Mouse (Mus musculus) embryonic fibroblast, embryonic 13.5 days (primary cell): ENCODE data around the gene Dennd6b. TPM values are rescaled to one million over a fixed set of nuclear protein-coding genes. Genes with fewer than 3 reads are reported as not detected.

Source experiments
- H3K27ac ChIP-seq: 2 replicates; pipeline ENCODE4 v1.5.1; 2012; ENCODE audit warnings: low read length, control low read depth, inconsistent platforms; ENCODE audit not compliant: insufficient read depth
- H3K4me1 ChIP-seq: 2 replicates; pipeline ENCODE4 v1.6.1; 2011; ENCODE audit warnings: low read length; ENCODE audit not compliant: control insufficient read depth, insufficient read depth
- H3K4me3 ChIP-seq: 2 replicates; pipeline ENCODE4 v1.5.1; 2011; ENCODE audit warnings: mild to moderate bottlenecking, control low read depth, low read length; ENCODE audit not compliant: insufficient read depth
- CTCF ChIP-seq: IDR thresholded peaks from 2 replicates; pipeline ENCODE4 v1.5.1; 2011; ENCODE audit warnings: mild to moderate bottlenecking, control low read depth, low read length, moderate library complexity, borderline replicate concordance; ENCODE audit not compliant: insufficient read depth
- POLR2A ChIP-seq: IDR thresholded peaks from 2 replicates; pipeline ENCODE4 v1.6.1; 2011; ENCODE audit warnings: low read depth, mild to moderate bottlenecking, control low read depth, low read length, moderate library complexity
- polyA plus RNA-seq: library from polyadenylated mRNA; stranded (reverse); fragments of >200 nt; gene quantifications from 2 replicates; pipeline ENCODE4 v1.2.4, GENCODE M21; 2011; ENCODE audit warnings: low read depth; ENCODE audit not compliant: missing spikeins, insufficient read length

The Dennd6b gene
- polyA plus RNA-seq, 1 experiment = 3.1 TPM

DNA sequence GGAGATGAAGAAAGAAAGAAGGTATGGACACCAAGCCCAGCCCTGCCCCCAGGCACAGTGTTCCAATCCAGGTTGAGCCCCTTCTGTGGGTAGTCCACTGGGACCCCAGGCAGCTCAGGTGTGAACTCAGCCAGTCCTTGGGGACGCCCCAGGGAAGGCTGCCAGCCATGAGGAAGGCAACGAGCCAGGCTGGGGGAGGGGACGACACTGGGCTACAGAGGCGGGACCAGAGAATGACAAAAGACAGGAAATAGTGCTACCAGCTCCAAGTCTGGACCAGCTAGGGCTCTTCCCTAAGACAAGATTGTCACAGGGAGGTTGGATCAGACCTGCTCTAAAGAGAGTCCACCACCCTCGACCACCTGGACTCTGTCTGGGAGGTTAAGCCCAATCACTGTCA lies 19.2 kb downstream of the Dennd6b start:
- TF ChIP-seq POLR2A (no peak), CTCF (no peak)
- Histone ChIP-seq H3K4me1 (peaks cover 10% of the 10 kb centered on the region), H3K4me3 (no peak overlapping the region), H3K27ac (peak overlapping the region; percentile 21; the same call in 1 of the 2 replicates)

DNA sequence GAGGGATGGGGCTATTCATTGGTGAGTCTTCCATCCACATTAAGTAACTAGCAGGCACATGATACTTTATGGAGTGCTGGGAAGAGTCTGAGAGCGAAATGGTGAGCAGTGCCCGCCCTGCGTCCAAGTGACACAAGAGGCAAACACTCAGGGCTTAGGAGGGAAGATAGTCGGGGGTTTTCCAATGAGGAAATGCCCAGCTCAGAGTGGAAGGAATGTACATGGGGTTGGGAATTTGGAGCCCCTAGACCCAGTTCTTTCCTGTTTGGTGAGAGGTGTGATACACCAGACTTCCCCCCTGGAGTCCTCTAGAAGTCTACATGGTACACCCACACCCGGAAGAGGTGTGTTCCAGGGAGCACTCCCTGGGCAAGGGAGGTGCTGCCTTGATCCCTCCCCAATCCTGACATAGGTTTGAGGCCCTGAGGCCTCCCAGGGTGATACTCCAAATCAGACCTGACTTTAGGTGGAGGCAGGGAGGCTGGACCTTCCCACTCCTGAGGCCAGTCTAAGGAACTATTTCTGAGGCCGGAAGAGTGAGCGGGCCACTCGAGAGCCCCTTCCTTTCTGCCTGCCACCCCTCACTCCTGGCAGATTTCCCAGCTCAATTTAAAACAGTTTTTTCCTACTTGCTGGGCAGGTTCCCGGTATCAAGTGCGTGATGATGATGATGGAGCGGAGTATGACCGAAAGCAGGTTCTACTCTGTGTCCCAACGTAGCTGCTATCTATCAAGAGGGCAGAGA lies 20.7 kb downstream of the Dennd6b start:
- Histone ChIP-seq H3K4me3 (no peak overlapping the region), H3K4me1 (peaks cover 10% of the 10 kb centered on the region), H3K27ac (no peak overlapping the region)
- no peak for TF ChIP-seq POLR2A
- no peak for TF ChIP-seq CTCF

DNA sequence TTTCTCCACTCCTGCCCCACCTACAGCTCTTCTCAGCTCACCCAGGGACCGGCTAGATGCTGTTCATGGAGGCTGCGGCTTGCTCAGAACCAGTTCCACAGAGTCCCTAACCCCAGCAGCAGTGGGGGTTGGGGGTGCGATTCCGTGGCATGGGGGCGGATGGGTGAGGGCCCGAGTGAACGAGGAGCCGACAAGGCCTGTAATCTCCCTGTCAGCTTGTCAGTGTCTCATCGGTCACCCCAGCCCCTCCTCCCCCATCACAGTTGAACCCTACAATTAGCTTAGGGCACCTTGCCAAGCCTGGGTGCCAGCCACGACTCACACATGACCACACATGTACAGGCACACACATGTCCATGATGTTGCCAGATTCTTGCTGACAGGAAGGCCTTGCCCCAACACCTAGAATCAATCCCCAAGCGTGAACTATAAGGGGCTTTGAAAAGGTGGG lies 21.4 kb downstream of the Dennd6b start:
- Histone ChIP-seq H3K4me1 (peaks cover 14% of the 10 kb centered on the region), H3K4me3 (no peak overlapping the region), H3K27ac (no peak overlapping the region)
- TF ChIP-seq POLR2A = no peak
- TF ChIP-seq CTCF = no peak

DNA sequence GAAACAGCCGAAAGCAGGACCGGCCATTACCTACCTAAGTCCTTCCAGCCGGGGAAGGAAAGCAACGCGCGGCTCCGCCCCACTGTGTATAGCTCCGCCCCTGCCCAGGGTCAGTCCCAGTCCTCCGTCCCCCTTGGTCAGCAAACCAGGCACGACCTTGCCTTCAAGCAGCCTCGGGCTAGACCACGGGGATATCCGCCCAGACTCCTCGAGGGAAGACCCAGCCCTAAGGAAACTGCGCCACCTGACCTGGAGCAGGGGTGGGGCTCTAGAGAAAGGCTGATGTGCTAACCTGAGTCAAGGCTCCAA lies 22.4 kb downstream of the Dennd6b start:
- Histone ChIP-seq H3K4me3 (peak overlapping the region; percentile 41), H3K27ac (no peak overlapping the region)

DNA sequence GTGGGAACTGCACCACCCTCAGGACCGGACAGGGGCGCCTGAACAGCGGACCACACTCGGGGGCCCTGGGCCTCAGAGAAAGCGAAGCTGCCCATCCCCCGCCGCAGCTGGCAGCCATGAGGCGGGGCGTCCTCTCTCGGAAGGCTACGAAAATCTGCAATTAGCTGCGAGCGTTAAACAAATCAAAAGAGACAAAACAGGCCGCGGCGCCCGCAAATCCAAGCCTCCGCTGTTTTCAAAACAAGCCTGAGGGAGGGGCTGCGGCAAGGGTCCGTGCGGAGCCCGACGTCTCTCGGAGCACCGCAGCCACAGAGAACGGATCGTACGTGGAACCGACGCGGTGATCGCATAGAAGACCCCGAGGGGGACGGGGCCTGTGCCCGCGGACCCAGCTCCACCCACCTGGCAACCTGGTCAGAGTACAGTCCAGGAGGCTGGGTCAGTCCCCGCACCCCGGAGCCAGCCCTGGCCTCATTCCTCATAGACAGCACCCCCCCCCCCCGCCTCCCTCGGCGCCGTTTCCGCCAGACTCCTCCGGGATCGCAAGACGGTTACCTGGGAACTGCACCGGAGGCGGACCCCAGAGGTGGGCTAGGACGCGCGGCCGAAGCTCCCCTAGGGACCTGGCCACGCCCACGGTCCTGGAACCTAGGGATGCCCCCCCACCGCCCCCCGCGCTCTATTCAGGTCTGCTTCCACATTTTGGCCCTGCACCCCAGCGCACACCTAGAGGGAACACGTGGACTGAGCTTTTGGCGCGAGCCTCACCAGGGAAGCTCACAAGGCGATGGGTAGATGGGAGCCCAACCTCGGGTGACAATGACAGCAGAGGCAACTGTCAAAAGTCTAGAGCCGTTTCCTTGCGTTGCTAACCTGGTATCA lies 23.0 kb downstream of the Dennd6b start:
- no peak for TF ChIP-seq POLR2A
- TF ChIP-seq CTCF = no peak
- Histone ChIP-seq H3K27ac (peak overlapping the region; percentile 45), H3K4me3 (peak overlapping the region; percentile 41)

More for the DNA sequence above, 22.4 kb downstream of the Dennd6b start:
- no peak for TF ChIP-seq CTCF
- no peak for TF ChIP-seq POLR2A
- peaks cover 18% of the 10 kb centered on the region for H3K4me1 ChIP-seq

DNA sequence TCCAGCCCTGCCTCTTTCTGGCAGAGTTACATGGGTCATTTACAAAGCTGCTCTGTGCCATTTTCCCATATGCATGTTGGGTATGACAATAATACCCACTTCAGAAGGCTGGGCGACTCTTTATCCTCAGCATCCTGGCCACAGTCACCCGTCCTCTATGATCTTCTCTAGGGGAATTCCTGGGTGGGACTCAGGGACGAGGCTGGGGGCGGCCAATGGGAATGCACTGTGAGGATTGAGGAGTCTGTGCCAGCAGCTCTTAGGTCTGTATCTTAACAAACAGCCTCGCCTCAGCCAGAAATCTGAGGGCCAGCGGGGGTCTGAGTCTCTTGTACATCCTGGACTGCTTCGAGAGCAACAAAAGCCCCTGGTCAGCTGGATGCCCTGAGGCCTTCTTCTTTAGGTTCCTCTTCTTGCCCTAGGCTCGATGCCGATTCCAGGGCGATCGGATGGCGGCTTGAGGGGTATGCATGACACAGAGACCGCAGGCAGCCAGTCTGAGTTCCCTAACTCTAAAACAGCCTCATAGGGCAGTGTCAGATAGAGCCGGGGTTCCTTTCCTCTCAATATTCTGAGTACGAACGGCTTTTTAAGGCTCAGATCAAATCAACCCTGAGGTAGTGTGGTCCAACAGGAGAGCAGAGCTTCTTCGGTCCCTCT lies 23.9 kb downstream of the Dennd6b start:
- Histone ChIP-seq H3K4me3 (peak overlapping the region; percentile 41), H3K4me1 (peaks cover 11% of the 10 kb centered on the region), H3K27ac (peak overlapping the region; percentile 45)
- TF ChIP-seq POLR2A = no peak

More for the DNA sequence above, 23.0 kb downstream of the Dennd6b start:
- H3K4me1 ChIP-seq = peaks cover 17% of the 10 kb centered on the region

DNA sequence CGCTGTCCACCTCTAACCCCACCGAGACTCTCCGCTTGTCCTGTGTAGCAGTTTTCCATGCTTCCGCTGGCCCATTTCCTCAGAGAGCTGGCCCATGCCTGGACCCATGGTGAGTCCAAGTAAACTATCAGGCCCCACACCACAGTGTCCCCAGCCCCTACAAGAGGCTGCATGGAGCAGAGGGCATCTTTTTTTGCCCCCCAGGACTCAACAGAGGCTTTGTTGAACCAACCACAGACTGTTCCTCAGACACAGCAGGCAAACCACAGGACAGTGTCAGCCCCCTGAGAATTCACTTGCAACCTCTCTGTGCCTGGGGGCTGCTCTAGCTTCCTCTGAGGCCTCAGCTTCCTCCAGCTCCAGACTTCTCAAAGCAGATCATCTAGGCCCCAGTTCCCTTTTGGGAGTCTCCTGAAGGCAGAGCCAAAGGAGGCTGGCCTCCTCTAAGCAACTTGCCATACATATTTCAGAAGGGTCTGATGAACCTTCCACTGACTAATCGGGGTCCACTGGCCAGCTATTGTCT lies 24.7 kb downstream of the Dennd6b start:
- Histone ChIP-seq H3K4me1 (peaks cover 9% of the 10 kb centered on the region), H3K27ac (no peak overlapping the region), H3K4me3 (no peak overlapping the region)
- TF ChIP-seq POLR2A (no peak), CTCF (no peak)

DNA sequence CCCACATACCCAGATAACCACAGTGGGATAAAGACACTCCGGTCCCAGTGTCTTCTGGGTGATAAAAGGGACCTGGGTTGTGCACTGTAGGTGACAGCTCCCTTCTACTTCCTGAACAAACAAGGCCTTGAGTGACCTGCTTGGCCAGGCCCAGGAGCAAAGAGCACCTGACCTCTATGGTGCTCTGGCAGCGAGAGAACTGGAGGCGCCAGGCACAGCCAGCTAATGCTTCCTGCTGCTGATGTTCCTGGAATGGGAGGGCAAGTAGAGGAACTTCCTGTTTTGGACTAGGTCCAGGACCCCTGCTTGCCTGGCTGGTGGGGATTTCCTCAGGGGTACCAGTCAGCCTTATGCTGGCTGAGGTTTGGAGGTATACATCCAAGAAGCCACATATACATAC lies 26.2 kb downstream of the Dennd6b start:
- H3K27ac ChIP-seq = peak overlapping the region; percentile 62
- peaks cover 9% of the 10 kb centered on the region for H3K4me1 ChIP-seq
- TF ChIP-seq CTCF = no peak
- TF ChIP-seq POLR2A = no peak
- H3K4me3 ChIP-seq = no peak overlapping the region

DNA sequence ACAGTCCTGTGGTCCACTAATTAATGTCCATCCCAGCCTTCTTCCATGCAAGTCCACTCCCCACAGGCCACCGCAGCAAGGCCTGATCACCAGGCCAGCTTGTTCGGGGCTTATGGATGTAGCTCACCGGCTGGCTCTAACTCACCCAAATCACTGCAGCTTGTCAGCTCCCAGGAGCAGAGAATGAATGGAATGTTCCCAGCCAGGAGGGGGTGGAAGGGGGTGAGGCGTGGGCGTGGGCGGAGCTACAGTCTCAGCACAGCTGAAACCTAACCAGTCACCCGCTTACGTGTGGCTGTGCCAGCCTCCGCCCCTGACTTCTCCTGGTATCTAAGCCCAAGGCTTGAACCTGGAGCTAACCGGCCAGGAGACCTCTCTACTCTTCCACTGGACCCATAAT lies 26.9 kb downstream of the Dennd6b start:
- H3K4me1 ChIP-seq = peaks cover 9% of the 10 kb centered on the region
- TF ChIP-seq POLR2A = peak; percentile 67
- TF ChIP-seq CTCF = no peak
- peak overlapping the region; percentile 31 for H3K4me3 ChIP-seq
- peak overlapping the region; percentile 77 for H3K27ac ChIP-seq

DNA sequence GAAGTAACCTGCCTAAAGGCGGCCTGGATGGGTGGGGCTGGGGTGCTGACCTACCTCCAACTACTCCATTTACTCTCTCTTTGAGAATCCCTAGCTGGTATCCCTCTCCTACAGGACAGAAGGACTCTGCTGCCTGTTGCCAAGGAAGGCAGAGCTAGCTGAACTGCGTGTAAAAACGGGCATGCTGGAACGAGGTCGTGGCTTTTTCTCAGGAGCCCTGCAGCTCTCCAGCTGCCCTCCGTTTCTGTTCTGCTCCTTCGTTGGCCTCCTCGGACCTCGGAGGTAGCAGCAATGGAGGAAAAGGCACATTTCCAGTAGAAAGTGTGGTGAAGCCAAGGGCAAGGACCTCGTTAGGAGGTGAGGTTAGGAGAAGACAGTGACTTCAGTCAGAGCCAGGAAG lies 27.4 kb downstream of the Dennd6b start:
- H3K27ac ChIP-seq = peak overlapping the region; percentile 77
- TF ChIP-seq POLR2A (no peak), CTCF (no peak)
- peak overlapping the region; percentile 31 for H3K4me3 ChIP-seq
- H3K4me1 ChIP-seq = peaks cover 9% of the 10 kb centered on the region
